Mouse (Mus musculus) stomach, embryonic 16.5 days (tissue): ENCODE measurements around the gene Dscam. TPM values are rescaled to one million over a fixed set of nuclear protein-coding genes. Genes with fewer than 3 reads are reported as not detected.

Experiments
- ATAC-seq: fragments of 200-750 bp; cut with Nextera tagmentation; 2 replicates; pipeline ENCODE4 v1.8.0; 2017; ENCODE audit warnings: moderate number of reproducible peaks, moderate TSS enrichment; ENCODE audit not compliant: insufficient read depth, low FRiP score
- H3K27ac ChIP-seq: fragments of 300-500 bp; sonication (generic); 2 replicates; pipeline ENCODE4 v1.5.1; 2014; ENCODE audit warnings: low read length
- H3K27me3 ChIP-seq: fragments of 300-500 bp; sonication (generic); 2 replicates; pipeline ENCODE4 v1.6.1; 2014; ENCODE audit warnings: low read length, control low read depth, mixed read lengths; ENCODE audit not compliant: control insufficient read depth, insufficient read depth
- H3K36me3 ChIP-seq: fragments of 300-500 bp; sonication (generic); 2 replicates; pipeline ENCODE4 v1.6.1; 2014; ENCODE audit warnings: low read length; ENCODE audit not compliant: control insufficient read depth, insufficient read depth
- H3K4me1 ChIP-seq: fragments of 300-500 bp; sonication (generic); 2 replicates; pipeline ENCODE4 v1.6.1; 2014; ENCODE audit warnings: low read length, control low read depth, mixed read lengths; ENCODE audit not compliant: control insufficient read depth, insufficient read depth
- H3K4me2 ChIP-seq: fragments of 300-500 bp; sonication (generic); 2 replicates; pipeline ENCODE4 v1.6.1; 2014; ENCODE audit warnings: low read depth, low read length, mixed read lengths
- H3K4me3 ChIP-seq: fragments of 300-500 bp; sonication (generic); replicated peaks from 2 replicates; pipeline ENCODE4 v1.5.1; 2014; ENCODE audit warnings: mild to moderate bottlenecking, low read length
- H3K9ac ChIP-seq: fragments of 300-500 bp; sonication (generic); 2 replicates; pipeline ENCODE4 v1.6.1; 2014; ENCODE audit warnings: low read length
- H3K9me3 ChIP-seq: fragments of 300-500 bp; sonication (generic); replicated peaks from 2 replicates; pipeline ENCODE4 v1.6.1; 2016; ENCODE audit warnings: low read length, control low read depth; ENCODE audit not compliant: control insufficient read depth
- WGBS: fragments of 180-500 bp; shearing (Covaris S2); extraction: QIAGEN DNeasy Blood & Tissue Kit; methylation state at CpG from one replicate; pipeline ENCODE4 v1.1.7; 2014; 5-methylcytosine and 5-hydroxymethylcytosine counted together
- polyA plus RNA-seq: library from polyadenylated mRNA; unstranded; fragments of >200 nt; fragmentation: Nextera tagmentation; extraction: Ambion mirVana; gene quantifications from 2 replicates; pipeline ENCODE4 v1.2.1, GENCODE M21; 2015

Dscam gene
- polyA plus RNA-seq, 1 experiment from 2014 or later, result 0.10 TPM

GRCm38 (mm10) chr16:96872799-96873198 is 297.8 kb downstream of the Dscam start:
- Histone ChIP-seq H3K9me3 (no peaks in the 10 kb centered on the region), H3K9ac (no peak overlapping the region), H3K27ac (no peak overlapping the region), H3K4me1 (no peaks in the 10 kb centered on the region), H3K4me2 (no peak overlapping the region), H3K27me3 (no peaks in the 10 kb centered on the region), H3K36me3 (no peaks in the 10 kb centered on the region), H3K4me3 (no peak overlapping the region)
- ATAC-seq, result no peak
- 52% methylated on average over 7 of the region's 7 CpGs for WGBS

GRCm38 (mm10) chr16:96857571-96857970 is 313.0 kb downstream of the Dscam start:
- Histone ChIP-seq H3K27me3 (no peaks in the 10 kb centered on the region), H3K27ac (no peak overlapping the region), H3K36me3 (no peaks in the 10 kb centered on the region), H3K4me2 (no peak overlapping the region), H3K4me1 (no peaks in the 10 kb centered on the region), H3K9ac (no peak overlapping the region), H3K9me3 (no peaks in the 10 kb centered on the region), H3K4me3 (no peak overlapping the region)
- no peak for ATAC-seq
- 38% methylated on average over 2 of the region's 2 CpGs for WGBS

- Histone ChIP-seq H3K4me3 (no peak overlapping the region), H3K27me3 (no peaks in the 10 kb centered on the region), H3K9ac (no peak overlapping the region), H3K4me2 (no peak overlapping the region), H3K9me3 (no peaks in the 10 kb centered on the region), H3K27ac (no peak overlapping the region), H3K4me1 (no peaks in the 10 kb centered on the region), H3K36me3 (no peaks in the 10 kb centered on the region)
- 72% methylated on average over 4 of the region's 4 CpGs for WGBS
- ATAC-seq, result no peak
Measured at GRCm38 (mm10) chr16:96855060-96855459, 315.5 kb downstream of the Dscam start.

- Histone ChIP-seq H3K27me3 (no peaks in the 10 kb centered on the region), H3K4me1 (no peaks in the 10 kb centered on the region), H3K27ac (no peak overlapping the region), H3K4me2 (no peak overlapping the region), H3K9ac (no peak overlapping the region), H3K9me3 (no peaks in the 10 kb centered on the region), H3K4me3 (no peak overlapping the region), H3K36me3 (no peaks in the 10 kb centered on the region)
- 27% methylated on average over 4 of the region's 4 CpGs for WGBS
- ATAC-seq, result no peak
Measured at GRCm38 (mm10) chr16:96852383-96852782, 318.2 kb downstream of the Dscam start.

GRCm38 (mm10) chr16:96848916-96849315 is 321.6 kb downstream of the Dscam start:
- H3K4me1 ChIP-seq, result no peaks in the 10 kb centered on the region
- H3K9me3 ChIP-seq, result no peaks in the 10 kb centered on the region
- WGBS, result 84% methylated on average over 6 of the region's 6 CpGs
- ATAC-seq, result no peak
- no peak overlapping the region for H3K4me3 ChIP-seq
- H3K4me2 ChIP-seq, result no peak overlapping the region
- H3K9ac ChIP-seq, result no peak overlapping the region
- no peaks in the 10 kb centered on the region for H3K27me3 ChIP-seq
- H3K36me3 ChIP-seq, result no peaks in the 10 kb centered on the region
- no peak overlapping the region for H3K27ac ChIP-seq

DNA sequence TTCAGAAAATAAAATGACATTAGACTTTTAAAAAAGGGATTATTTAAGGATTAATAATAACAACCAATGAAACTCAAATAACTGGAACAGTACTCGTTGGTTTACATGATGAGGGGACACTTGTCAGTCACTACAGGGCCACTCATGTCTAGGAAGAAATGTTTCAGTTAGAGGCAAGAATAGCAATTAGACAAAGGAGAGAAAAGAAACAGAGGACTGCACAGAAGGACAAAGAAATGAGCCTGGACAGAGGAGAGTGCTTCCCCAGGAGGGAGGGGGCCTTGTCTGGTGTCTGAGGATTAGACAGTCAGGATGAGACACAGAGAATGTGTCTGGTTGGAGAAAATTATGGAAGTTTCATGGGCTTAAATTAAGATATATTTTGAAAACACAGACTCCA is 324.0 kb downstream of the Dscam start:
- no peak overlapping the region for H3K4me3 ChIP-seq
- no peaks in the 10 kb centered on the region for H3K36me3 ChIP-seq
- H3K4me1 ChIP-seq, result no peaks in the 10 kb centered on the region
- H3K27ac ChIP-seq, result no peak overlapping the region
- H3K9me3 ChIP-seq, result no peaks in the 10 kb centered on the region
- ATAC-seq, result no peak
- WGBS, result 53% methylated on average over 1 of the region's 1 CpGs
- no peak overlapping the region for H3K4me2 ChIP-seq
- no peak overlapping the region for H3K9ac ChIP-seq
- H3K27me3 ChIP-seq, result no peaks in the 10 kb centered on the region

GRCm38 (mm10) chr16:96846113-96846512 is 324.4 kb downstream of the Dscam start:
- Histone ChIP-seq H3K4me3 (no peak overlapping the region), H3K4me1 (no peaks in the 10 kb centered on the region), H3K27ac (no peak overlapping the region), H3K9ac (no peak overlapping the region), H3K36me3 (no peaks in the 10 kb centered on the region), H3K9me3 (no peaks in the 10 kb centered on the region), H3K4me2 (no peak overlapping the region), H3K27me3 (no peaks in the 10 kb centered on the region)
- no peak for ATAC-seq
- WGBS, result 64% methylated on average over 3 of the region's 3 CpGs

DNA sequence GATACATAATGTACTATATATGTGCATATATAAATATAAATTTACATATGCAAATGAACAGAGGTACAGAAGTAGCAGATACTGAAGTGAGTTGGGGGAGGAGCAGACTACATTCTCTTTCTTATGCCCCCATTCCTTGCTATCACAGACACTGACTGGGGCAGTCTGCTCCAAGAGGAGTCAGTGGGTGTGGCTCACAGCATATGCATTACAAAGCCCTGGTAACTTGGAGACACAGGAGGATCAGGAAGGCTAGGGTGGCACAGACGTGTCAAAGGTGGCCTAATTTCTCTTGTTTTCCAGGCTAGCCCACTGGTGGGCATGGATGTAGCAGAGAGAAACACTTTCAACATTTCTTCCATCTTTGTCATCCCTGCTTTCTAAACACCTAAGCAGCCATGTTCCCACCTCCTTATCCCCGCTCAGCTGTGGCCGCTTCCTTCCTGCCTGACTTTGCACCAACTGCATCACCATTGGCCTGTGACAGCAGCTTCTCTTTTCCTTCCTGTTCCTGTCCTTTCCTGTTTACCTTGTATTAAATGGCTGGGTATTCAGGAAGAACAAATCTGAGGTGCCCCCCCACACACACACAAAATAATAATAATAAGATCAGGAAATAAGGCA is 325.0 kb downstream of the Dscam start:
- no peak overlapping the region for H3K27ac ChIP-seq
- no peaks in the 10 kb centered on the region for H3K4me1 ChIP-seq
- no peak overlapping the region for H3K4me3 ChIP-seq
- H3K4me2 ChIP-seq, result no peak overlapping the region
- WGBS, result 78% methylated on average over 3 of the region's 3 CpGs
- H3K9ac ChIP-seq, result no peak overlapping the region
- ATAC-seq, result no peak; the same call in 1 of the 2 replicates
- H3K27me3 ChIP-seq, result no peaks in the 10 kb centered on the region
- H3K9me3 ChIP-seq, result no peaks in the 10 kb centered on the region
- no peaks in the 10 kb centered on the region for H3K36me3 ChIP-seq

DNA sequence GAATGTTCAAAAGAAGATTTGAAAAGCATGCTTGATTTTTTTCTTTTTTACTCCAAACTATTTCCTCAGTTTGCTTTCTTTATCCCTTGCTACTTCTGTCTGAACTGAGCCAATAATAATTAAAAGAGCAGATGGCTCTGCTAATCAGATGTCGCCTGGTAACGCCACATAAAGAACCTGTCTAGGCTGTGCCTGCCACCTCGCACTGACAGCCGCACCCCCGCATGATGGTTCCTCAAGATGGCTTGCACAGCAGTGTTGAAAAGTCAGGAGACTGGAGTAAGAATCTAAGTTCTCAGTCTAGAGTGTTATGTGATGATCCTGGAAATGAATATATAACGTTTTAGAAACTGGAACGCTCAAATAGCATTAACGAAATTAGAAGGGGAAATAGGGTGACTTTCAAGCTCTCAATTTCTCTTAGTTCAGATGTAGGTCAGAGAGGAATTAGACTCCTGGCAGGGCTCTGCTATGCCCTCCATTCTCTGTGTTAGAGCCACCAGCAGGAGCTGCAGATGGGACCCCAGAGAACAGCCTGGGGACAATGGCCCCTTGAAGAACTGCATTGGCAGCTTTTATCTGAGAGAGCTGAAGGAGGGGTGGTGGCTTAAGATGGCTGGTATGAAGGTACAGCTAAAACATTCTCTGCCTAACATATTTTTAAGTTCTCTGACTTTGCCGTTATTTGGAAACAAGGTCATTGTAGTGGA is 326.7 kb downstream of the Dscam start:
- ATAC-seq, result no peak
- H3K36me3 ChIP-seq, result no peaks in the 10 kb centered on the region
- no peaks in the 10 kb centered on the region for H3K27me3 ChIP-seq
- WGBS, result 71% methylated on average over 9 of the region's 9 CpGs
- H3K9me3 ChIP-seq, result no peaks in the 10 kb centered on the region
- H3K4me2 ChIP-seq, result no peak overlapping the region
- no peak overlapping the region for H3K27ac ChIP-seq
- no peak overlapping the region for H3K4me3 ChIP-seq
- no peak overlapping the region for H3K9ac ChIP-seq
- no peaks in the 10 kb centered on the region for H3K4me1 ChIP-seq
